Mouse (Mus musculus) G1E (cell line): Measurements from ENCODE around the gene Il17c. TPM values are rescaled to one million over a fixed set of nuclear protein-coding genes. Genes with fewer than 3 reads are reported as not detected.

Experiments used
- ATAC-seq: 2 replicates; pipeline ENCODE4 v1.8.0; 2016; ENCODE audit warnings: mild to moderate bottlenecking; ENCODE audit not compliant: insufficient number of reproducible peaks, poor library complexity, low FRiP score, severe bottlenecking; ENCODE audit errors: extremely low read depth
- DNase-seq: peaks from one replicate; pipeline ENCODE4 v3.0.0; 2012; ENCODE audit warnings: low spot score
- H3K27me3 ChIP-seq: 2 replicates; pipeline ENCODE4 v1.6.1; 2012; ENCODE audit warnings: mild to moderate bottlenecking, low read length, inconsistent platforms; ENCODE audit not compliant: insufficient read depth
- H3K36me3 ChIP-seq: replicated peaks from 2 replicates; pipeline ENCODE3; 2012; ENCODE audit warnings: mild to moderate bottlenecking, inconsistent platforms
- H3K4me1 ChIP-seq: 2 replicates; pipeline ENCODE4 v1.6.1; 2012; ENCODE audit warnings: low read depth, low read length, inconsistent platforms, mixed read lengths; ENCODE audit not compliant: insufficient read depth
- H3K4me3 ChIP-seq: 2 replicates; pipeline ENCODE4 v1.5.1; 2012; ENCODE audit warnings: low read depth, mild to moderate bottlenecking, inconsistent platforms, low read length, moderate library complexity, mixed read lengths
- H3K9me3 ChIP-seq: replicated peaks from 2 replicates; pipeline ENCODE4 v1.6.1; 2012; ENCODE audit warnings: inconsistent platforms
- CTCF ChIP-seq: IDR thresholded peaks from 2 replicates; pipeline ENCODE4 v1.5.1; 2012; ENCODE audit warnings: low read depth, low read length, inconsistent platforms, mixed read lengths
- GATA1 ChIP-seq: IDR thresholded peaks from 2 replicates; pipeline ENCODE4 v1.6.1; 2012; ENCODE audit warnings: borderline replicate concordance, low read length, inconsistent platforms, mixed read lengths
- GATA2 ChIP-seq: IDR thresholded peaks from 2 replicates; pipeline ENCODE4 v1.6.1; 2012; ENCODE audit warnings: low read depth, low read length, inconsistent platforms, borderline replicate concordance
- POLR2AphosphoS5 ChIP-seq: IDR thresholded peaks from 2 replicates; pipeline ENCODE4 v1.6.1; 2012; ENCODE audit warnings: low read depth, low read length, inconsistent platforms; ENCODE audit not compliant: insufficient replicate concordance
- TAL1 ChIP-seq: conservative IDR thresholded peaks from 2 replicates; pipeline ENCODE4 v1.6.1; 2012; ENCODE audit warnings: low read depth, low read length, inconsistent platforms, mixed read lengths
- polyA plus RNA-seq: library from polyadenylated mRNA; stranded (reverse); fragments of >175 nt; gene quantifications from 2 replicates; pipeline ENCODE4 v1.2.3, GENCODE M21; 2012
- total RNA-seq, 2 experiments: library from RNA; stranded (forward) in 1 of 2; stranded (reverse) in 1 of 2; fragments of 200-1000 nt in 1 of 2; fragments of >200 nt in 1 of 2; fragmentation: Nextera tagmentation in 1 of 2; gene quantifications; 2 replicates each; pipeline ENCODE4 v1.2.3; 2014 to 2017

Il17c gene
- total RNA-seq (2014; fragmentation: Nextera tagmentation), result not detected in 2 replicates
- not detected in 2 replicates for total RNA-seq (2017)
- not detected in 2 replicates for polyA plus RNA-seq

DNA sequence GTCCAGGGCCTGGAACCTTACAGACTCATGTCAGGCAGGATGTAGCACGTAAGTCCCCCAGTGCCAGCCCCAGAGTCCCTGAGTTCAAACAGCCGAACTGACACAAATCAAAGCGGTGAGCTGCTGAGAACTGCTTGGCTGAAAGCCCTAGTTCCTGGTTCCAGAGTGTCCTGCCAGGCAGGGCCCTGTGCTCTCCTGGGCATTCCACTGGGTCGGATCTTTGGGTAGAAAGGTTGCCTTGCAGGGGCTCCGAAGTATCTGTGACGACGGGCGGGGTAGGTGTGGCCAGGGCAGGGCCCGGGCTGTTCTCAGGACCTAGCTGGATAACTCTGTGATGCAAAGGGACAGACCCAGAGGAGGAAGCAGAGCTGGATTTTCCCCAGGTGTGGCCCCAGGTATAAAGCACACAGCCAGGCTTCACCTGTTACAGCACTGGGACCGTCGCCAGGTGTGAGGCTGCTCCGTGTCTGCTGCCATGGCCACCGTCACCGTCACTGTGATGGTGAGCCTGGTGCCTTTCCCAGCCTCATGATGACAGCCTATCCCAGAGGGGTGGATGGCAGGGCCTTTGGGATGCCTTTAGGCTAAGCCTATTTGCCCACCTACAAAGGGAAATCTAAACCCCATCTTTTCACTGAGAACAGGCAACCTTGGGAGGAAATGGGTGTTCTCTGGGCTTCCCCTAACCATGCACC is at the start of gene Il17c:
Il17c (plus strand) TSS at position 645 of the 695 bp plus-strand sequence.
- DNase-seq (no peak), ATAC-seq (no peak)
- H3K4me3 ChIP-seq, result no peak within 1 kb of the TSS
- H3K27me3 ChIP-seq, result peaks cover 7% of the 10 kb centered on the region; the same call in 1 of the 2 replicates
- 0 out of 2 replicates have a peak, but pooled peaks cover 6% of the 10 kb centered on the region for H3K4me1 ChIP-seq
- peaks cover 78% of the 10 kb centered on the region for H3K36me3 ChIP-seq
- no peaks in the 10 kb centered on the region for H3K9me3 ChIP-seq
- TF ChIP-seq GATA2 (no peak), GATA1 (no peak), CTCF (no peak), POLR2AphosphoS5 (no peak), TAL1 (no peak)

DNA sequence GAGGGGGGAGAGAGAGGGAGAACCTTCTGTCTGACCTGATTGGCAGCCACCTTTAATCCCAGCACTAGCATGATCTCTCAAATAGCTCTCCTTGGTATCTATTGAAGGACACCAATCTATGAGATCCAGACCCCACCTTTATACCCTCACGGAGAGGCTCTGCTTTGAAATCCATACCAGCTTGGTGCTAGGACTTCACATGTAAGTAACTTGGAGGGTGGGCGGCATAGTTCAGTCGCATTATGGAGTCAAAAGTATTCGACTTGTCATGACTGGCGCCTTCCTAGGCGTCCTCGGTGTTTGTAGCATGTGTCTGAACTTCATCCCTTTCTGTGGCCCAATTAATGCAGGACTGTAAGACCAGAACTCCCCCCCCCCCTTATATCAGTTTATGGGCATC is 46.5 kb upstream of the Il17c start:
- Histone ChIP-seq H3K27me3 (no peaks in the 10 kb centered on the region), H3K4me3 (peak overlapping the region; percentile 92; the same call in 1 of the 2 replicates), H3K9me3 (no peaks in the 10 kb centered on the region), H3K4me1 (peaks cover 44% of the 10 kb centered on the region), H3K36me3 (peaks cover 44% of the 10 kb centered on the region)
- DNase-seq, result no peak
- ATAC-seq, result no peak
- TF ChIP-seq CTCF (no peak), TAL1 (no peak), GATA2 (no peak), POLR2AphosphoS5 (no peak), GATA1 (no peak)

DNA sequence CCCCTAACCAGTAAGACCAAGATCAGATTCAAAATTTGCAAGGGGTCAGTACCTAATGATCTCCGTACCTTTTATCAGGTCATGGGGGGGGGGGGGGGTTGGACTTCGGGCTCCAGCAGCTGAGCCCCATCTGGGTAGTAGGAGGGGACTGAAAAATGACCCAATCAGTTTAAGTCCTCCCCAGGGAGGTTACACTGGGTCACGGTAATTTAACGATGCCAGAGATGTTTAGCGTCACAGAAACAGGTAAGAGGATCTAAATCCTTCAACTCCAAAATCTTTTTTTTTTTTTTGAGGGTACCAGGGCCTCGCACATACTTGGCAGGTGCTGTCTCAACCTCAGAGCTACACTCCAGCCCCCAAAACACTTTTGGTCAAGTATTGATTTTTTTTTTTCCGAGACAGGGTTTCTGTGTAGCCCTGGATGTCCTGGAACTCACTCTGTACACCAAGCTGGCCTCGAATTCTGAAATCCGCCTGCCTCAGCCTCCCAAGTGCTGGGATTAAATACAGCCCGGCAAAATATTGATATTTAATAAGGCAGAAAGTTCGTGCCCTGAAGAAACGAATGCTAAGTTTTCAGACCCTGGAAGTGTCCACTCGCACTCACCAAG is 46.0 kb upstream of the Il17c start:
- peaks cover 43% of the 10 kb centered on the region for H3K4me1 ChIP-seq
- no peaks in the 10 kb centered on the region for H3K27me3 ChIP-seq
- peak overlapping the region; percentile 92 for H3K4me3 ChIP-seq
- ATAC-seq, result no peak
- DNase-seq, result peak; percentile 11
- no peaks in the 10 kb centered on the region for H3K9me3 ChIP-seq
- TF ChIP-seq CTCF (no peak), POLR2AphosphoS5 (no peak), GATA1 (no peak)
- H3K36me3 ChIP-seq, result peaks cover 49% of the 10 kb centered on the region

DNA sequence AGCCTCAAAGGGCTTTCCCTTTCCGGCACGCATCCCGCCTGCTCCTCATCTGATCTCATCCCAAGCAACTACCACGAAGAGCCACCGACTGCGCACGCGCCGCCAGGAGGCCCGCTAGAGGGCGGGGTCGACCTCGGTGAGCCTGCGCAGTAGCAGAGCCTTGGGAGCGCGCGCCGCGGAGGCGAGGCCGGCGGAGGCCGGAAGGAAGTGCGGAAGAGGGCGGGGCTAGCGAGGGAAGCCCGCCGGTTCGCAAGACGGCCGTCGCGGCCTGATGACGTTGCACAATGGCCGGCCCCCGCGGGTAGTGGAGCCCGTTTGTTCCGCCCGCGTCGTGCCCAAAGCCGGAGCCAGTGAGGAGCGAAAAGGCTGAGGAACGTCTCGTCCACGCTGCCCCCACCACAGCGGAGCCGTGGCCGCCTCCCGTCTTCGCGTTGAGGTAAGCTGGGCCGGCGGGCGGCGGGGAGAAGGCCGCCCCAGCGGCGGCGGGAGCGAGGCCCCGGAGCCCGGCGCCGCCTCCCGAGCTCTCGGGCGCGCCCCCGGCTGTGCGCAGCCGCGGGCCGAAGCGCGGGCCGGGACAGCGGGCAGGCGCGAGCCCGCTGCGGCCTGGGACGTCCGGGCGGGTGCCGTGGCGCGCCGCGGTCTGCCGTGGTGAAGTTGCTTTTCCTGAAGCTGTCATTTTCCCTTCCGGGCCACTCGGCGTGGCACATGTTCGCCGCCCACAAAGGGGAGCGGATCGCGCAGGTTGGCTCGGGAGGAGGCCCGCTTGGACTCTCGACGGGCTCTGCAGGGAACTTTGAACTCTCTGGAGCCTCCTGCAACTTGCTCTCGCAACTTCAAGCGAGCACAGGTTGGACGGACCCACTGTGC is 45.2 kb upstream of the Il17c start, which contains the start of gene Zc3h18:
Zc3h18 (plus strand) TSS at position 245 of the 867 bp plus-strand sequence.
- Histone ChIP-seq H3K9me3 (no peaks in the 10 kb centered on the region), H3K36me3 (peaks cover 56% of the 10 kb centered on the region), H3K4me1 (peaks cover 46% of the 10 kb centered on the region), H3K4me3 (peak within 1 kb of the TSS; percentile 92), H3K27me3 (no peaks in the 10 kb centered on the region)
- TF ChIP-seq GATA1, result no peak
- no peak for TF ChIP-seq TAL1
- ATAC-seq, result peak; percentile 82
- DNase-seq, result peak; percentile 95

DNA sequence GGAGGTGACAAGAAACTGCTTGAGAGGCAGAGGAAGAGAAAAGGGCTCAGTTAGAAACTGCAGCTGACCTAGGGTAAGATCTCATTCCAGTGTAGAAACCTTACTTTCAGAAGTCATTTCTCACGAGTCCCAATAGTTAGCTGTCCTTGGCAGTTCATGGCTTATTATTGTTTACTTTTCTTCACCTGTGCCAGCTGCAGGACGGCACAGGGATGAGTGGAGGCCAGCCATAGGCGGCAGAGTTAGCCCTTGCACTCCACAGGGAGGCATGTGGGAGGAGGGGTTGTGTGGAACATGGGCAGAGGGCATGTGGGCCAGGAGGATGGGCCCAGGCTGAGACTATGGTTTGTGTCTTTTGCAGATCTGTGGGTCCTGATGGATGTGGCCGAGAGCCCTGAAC is 38.8 kb upstream of the Il17c start:
- ATAC-seq, result no peak
- TF ChIP-seq POLR2AphosphoS5, result no peak
- TF ChIP-seq GATA1, result no peak
- TF ChIP-seq CTCF, result no peak
- TF ChIP-seq GATA2, result no peak
- TF ChIP-seq TAL1, result no peak

DNA sequence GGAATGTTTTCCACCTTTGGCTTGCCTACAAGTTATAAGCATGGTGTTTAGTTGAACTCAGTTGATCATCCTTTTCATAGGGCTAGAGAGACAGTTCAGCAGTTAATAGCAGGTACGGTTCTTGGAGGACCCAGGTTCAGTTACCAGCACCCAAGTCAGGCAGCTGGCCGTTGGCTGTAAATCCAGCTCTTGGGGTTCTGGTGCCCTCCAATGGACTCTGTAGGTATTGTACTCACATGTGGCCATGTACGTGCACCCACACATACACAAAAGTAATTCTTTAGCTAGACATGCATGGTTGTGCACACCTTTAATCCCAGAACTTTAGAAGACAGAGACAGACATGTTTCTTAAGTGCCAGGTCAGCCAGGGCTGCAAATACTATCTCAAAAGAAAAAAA is 32.5 kb upstream of the Il17c start:
- Histone ChIP-seq H3K4me1 (peaks cover 24% of the 10 kb centered on the region), H3K27me3 (no peaks in the 10 kb centered on the region), H3K4me3 (no peak overlapping the region), H3K36me3 (peaks cover 96% of the 10 kb centered on the region), H3K9me3 (no peaks in the 10 kb centered on the region)
- no peak for TF ChIP-seq GATA2
- TF ChIP-seq POLR2AphosphoS5, result no peak
- TF ChIP-seq TAL1, result no peak
- no peak for TF ChIP-seq GATA1
- TF ChIP-seq CTCF, result no peak
- ATAC-seq (no peak), DNase-seq (no peak)

More for the DNA sequence above, 38.8 kb upstream of the Il17c start:
- DNase-seq, result no peak
- H3K4me1 ChIP-seq, result peaks cover 60% of the 10 kb centered on the region
- H3K4me3 ChIP-seq, result no peak overlapping the region
- H3K36me3 ChIP-seq, result peaks cover 99% of the 10 kb centered on the region
- no peaks in the 10 kb centered on the region for H3K27me3 ChIP-seq
- no peaks in the 10 kb centered on the region for H3K9me3 ChIP-seq
